Mouse (Mus musculus) intestine, embryonic 14.5 days (tissue): ENCODE measurements around the gene Evc. TPM values are rescaled to one million over a fixed set of nuclear protein-coding genes. Genes with fewer than 3 reads are reported as not detected.

ENCODE experiments used
- ATAC-seq: fragments of 200-750 bp; cut with Nextera tagmentation; replicated peaks from 2 replicates; pipeline ENCODE4 v1.8.0; 2017; ENCODE audit warnings: low read depth, moderate number of reproducible peaks, moderate TSS enrichment, moderate library complexity; ENCODE audit not compliant: low FRiP score, low TSS enrichment
- DNase-seq: peaks from one replicate; pipeline ENCODE4 v3.0.0-alpha.2; 2018; ENCODE audit warnings: low spot score
- H3K27ac ChIP-seq: fragments of 300-500 bp; sonication (generic); 2 replicates; pipeline ENCODE4 v1.5.1; 2014; ENCODE audit warnings: low read depth, mild to moderate bottlenecking, control low read depth
- H3K27me3 ChIP-seq: fragments of 300-500 bp; sonication (generic); replicated peaks from 2 replicates; pipeline ENCODE4 v1.6.1; 2014; ENCODE audit warnings: low read length, control low read depth; ENCODE audit not compliant: control insufficient read depth, insufficient read depth
- H3K36me3 ChIP-seq: fragments of 300-500 bp; sonication (generic); 2 replicates; pipeline ENCODE4 v1.6.1; 2014; ENCODE audit warnings: low read length, control low read depth; ENCODE audit not compliant: control insufficient read depth, insufficient read depth
- H3K4me1 ChIP-seq: fragments of 300-500 bp; sonication (generic); replicated peaks from 2 replicates; pipeline ENCODE4 v1.6.1; 2014; ENCODE audit warnings: low read length, control low read depth, mixed read lengths; ENCODE audit not compliant: control insufficient read depth, insufficient read depth
- H3K4me2 ChIP-seq: fragments of 300-500 bp; sonication (generic); 2 replicates; pipeline ENCODE4 v1.6.1; 2014; ENCODE audit warnings: low read length
- H3K4me3 ChIP-seq: fragments of 300-500 bp; sonication (generic); 2 replicates; pipeline ENCODE4 v1.5.1; 2014; ENCODE audit warnings: low read depth, low read length, control low read depth, mixed read lengths
- H3K9ac ChIP-seq: fragments of 300-500 bp; sonication (generic); 2 replicates; pipeline ENCODE4 v1.6.1; 2014; ENCODE audit warnings: mild to moderate bottlenecking, low read length
- H3K9me3 ChIP-seq: fragments of 300-500 bp; sonication (generic); 2 replicates; pipeline ENCODE4 v1.6.1; 2016; ENCODE audit warnings: low read length, control low read depth; ENCODE audit not compliant: control insufficient read depth
- WGBS: fragments of 180-500 bp; shearing (Covaris S2); extraction: QIAGEN DNeasy Blood & Tissue Kit; methylation state at CpG from one replicate; pipeline ENCODE4 v1.1.7; 2014; 5-methylcytosine and 5-hydroxymethylcytosine counted together
- polyA plus RNA-seq: library from polyadenylated mRNA; unstranded; fragments of >200 nt; fragmentation: Nextera tagmentation; extraction: Ambion mirVana; gene quantifications from 2 replicates; pipeline ENCODE4 v1.2.1, GENCODE M21; 2014

The Evc gene
- 14.3 and 15.9 TPM in 2 replicates for polyA plus RNA-seq

DNA sequence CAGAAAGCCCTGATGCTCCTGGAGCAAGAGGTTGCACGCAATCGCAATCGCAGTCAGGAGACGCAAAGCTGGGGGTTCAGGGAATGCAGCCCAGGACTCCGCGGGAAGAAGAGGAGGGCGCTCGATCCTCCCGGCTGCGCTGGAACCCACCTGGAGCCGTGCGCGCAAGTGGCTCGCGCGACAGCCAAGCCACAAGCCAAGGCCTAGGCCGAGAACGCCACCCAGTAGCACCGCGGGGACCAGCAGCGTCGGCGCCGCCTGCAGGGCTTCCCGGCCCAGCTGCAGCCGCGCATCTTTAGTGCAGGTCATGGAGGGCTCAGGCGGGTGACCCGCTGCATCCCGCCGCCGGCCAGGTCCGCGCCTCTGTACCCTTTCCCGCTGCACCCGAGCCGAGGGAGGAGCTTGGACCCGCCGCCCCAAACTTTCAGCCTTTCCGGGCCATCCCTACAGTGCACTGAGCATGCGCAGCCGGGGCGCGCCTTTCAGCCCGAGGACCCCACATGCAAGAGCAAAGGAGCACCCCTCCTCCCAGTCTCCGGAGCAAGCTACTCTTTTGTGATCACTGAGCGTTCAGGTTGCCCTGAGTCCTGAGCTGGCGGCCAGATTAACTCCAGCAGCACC lies at the start of gene Evc:
Gene Evc (minus strand): TSS at position 410 of the 621 bp plus-strand sequence.
- DNase-seq (peak; percentile 86), ATAC-seq (peak; percentile 53)
- Histone ChIP-seq H3K27me3 (no peaks in the 10 kb centered on the region), H3K9me3 (no peaks in the 10 kb centered on the region), H3K4me2 (peak within 1 kb of the TSS; percentile 82), H3K36me3 (peaks cover 9% of the 10 kb centered on the region; the same call in 1 of the 2 replicates), H3K27ac (no peak within 1 kb of the TSS), H3K9ac (peak within 1 kb of the TSS; percentile 63), H3K4me1 (peaks cover 24% of the 10 kb centered on the region), H3K4me3 (peak within 1 kb of the TSS; percentile 69)
- under 1% methylated on average over 48 of the region's 48 CpGs for WGBS

GRCm38 (mm10) chr5:37383570-37383969 lies 46.9 kb upstream of the Evc start:
- H3K36me3 ChIP-seq: peaks cover 86% of the 10 kb centered on the region
- WGBS: 84% methylated on average over 3 of the region's 3 CpGs
- H3K4me2 ChIP-seq: no peak overlapping the region
- no peaks in the 10 kb centered on the region for H3K27me3 ChIP-seq
- no peak overlapping the region for H3K27ac ChIP-seq
- ATAC-seq (no peak), DNase-seq (no peak)
- no peaks in the 10 kb centered on the region for H3K4me1 ChIP-seq
- no peak overlapping the region for H3K4me3 ChIP-seq
- H3K9ac ChIP-seq: no peak overlapping the region
- no peaks in the 10 kb centered on the region for H3K9me3 ChIP-seq

DNA sequence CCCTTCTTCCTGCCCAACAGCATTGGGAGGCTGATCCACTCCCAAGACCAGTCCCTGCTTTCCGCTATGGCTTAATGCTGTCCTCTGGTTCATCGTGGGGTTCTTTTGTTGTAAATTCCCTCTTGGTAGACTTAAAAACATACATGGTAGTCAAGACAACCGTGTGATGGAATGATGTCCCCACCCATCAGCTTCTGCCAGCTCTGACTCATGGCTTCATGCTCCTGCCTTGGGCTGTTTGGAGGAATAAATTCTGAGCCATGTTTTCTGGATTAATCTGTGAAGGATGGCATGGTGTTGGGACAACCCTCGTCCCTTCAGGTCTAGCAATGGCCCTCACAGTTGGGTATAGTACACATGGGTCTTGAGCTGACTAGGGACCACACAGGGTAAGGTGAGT lies 43.9 kb upstream of the Evc start:
- Histone ChIP-seq H3K27ac (no peak overlapping the region), H3K9ac (no peak overlapping the region), H3K36me3 (peaks cover 70% of the 10 kb centered on the region), H3K27me3 (no peaks in the 10 kb centered on the region), H3K9me3 (no peaks in the 10 kb centered on the region), H3K4me3 (no peak overlapping the region), H3K4me1 (no peaks in the 10 kb centered on the region), H3K4me2 (no peak overlapping the region)
- WGBS: 90% methylated on average over 4 of the region's 4 CpGs
- no peak for ATAC-seq
- DNase-seq: no peak

GRCm38 (mm10) chr5:37377376-37377775 lies 40.7 kb upstream of the Evc start:
- Histone ChIP-seq H3K27me3 (no peaks in the 10 kb centered on the region), H3K9ac (no peak overlapping the region), H3K4me2 (no peak overlapping the region), H3K27ac (no peak overlapping the region), H3K4me3 (no peak overlapping the region), H3K4me1 (no peaks in the 10 kb centered on the region), H3K36me3 (peaks cover 71% of the 10 kb centered on the region), H3K9me3 (no peaks in the 10 kb centered on the region)
- no peak for ATAC-seq
- 90% methylated on average over 7 of the region's 7 CpGs for WGBS
- no peak for DNase-seq

- Histone ChIP-seq H3K4me2 (no peak overlapping the region), H3K4me1 (no peaks in the 10 kb centered on the region), H3K27me3 (no peaks in the 10 kb centered on the region), H3K9me3 (no peaks in the 10 kb centered on the region), H3K27ac (no peak overlapping the region), H3K36me3 (peaks cover 60% of the 10 kb centered on the region), H3K4me3 (no peak overlapping the region), H3K9ac (no peak overlapping the region)
- ATAC-seq: no peak
- 81% methylated on average over 8 of the region's 8 CpGs for WGBS
- DNase-seq: no peak
These were observed 32.1 kb upstream of the Evc start for GRCm38 (mm10) chr5:37368796-37369195.

DNA sequence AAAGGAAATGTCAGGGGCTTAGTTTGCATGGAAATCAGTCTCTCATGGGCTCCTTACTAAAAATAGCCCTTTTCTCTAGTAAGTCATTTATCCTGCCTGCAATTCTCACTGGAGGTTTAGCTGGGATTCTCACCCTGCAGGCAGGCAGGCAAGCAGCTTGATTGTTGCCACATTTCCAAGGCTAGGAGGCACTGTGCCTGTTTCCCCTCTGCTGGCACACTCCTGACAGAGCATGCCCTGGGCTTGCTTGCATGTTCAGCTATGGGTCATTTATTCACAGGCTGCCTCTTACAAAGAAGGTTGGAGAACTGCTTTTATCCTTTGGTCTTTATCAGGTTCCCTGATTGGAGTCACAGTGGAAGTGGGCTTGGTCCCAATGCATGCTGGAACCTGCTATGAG lies 29.1 kb upstream of the Evc start:
- Histone ChIP-seq H3K4me3 (no peak overlapping the region), H3K36me3 (peaks cover 47% of the 10 kb centered on the region), H3K4me2 (no peak overlapping the region), H3K9me3 (no peaks in the 10 kb centered on the region), H3K27ac (no peak overlapping the region), H3K4me1 (no peaks in the 10 kb centered on the region), H3K27me3 (no peaks in the 10 kb centered on the region), H3K9ac (no peak overlapping the region)
- no peak for DNase-seq
- ATAC-seq: no peak

DNA sequence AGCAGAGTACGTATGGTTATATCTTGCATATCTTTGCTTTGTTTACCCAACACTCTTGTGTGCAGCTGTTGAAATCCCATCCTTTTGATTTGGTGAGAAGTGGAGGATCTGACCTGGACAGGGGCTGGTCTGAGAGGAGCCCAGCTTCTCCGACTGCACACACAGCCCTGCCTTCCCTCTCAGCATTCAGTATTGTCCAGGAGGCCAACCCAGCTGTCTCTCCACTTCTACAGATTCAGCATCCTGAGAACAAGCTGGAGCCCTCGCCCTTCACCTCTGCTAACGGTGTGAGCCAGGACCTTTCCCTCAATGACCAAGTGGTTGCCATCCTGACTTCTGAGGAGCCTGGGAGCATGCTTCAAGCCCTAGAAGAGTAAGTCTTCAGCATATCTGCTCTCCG lies 26.6 kb upstream of the Evc start:
- 83% methylated on average over 5 of the region's 5 CpGs for WGBS
- H3K36me3 ChIP-seq: peaks cover 46% of the 10 kb centered on the region

GRCm38 (mm10) chr5:37362618-37363017 lies 25.9 kb upstream of the Evc start:
- no peaks in the 10 kb centered on the region for H3K9me3 ChIP-seq
- peaks cover 51% of the 10 kb centered on the region for H3K36me3 ChIP-seq
- H3K27me3 ChIP-seq: no peaks in the 10 kb centered on the region
- no peaks in the 10 kb centered on the region for H3K4me1 ChIP-seq
- no peak overlapping the region for H3K27ac ChIP-seq
- ATAC-seq (no peak), DNase-seq (no peak)
- no peak overlapping the region for H3K4me3 ChIP-seq
- WGBS: 50% methylated on average over 5 of the region's 5 CpGs
- no peak overlapping the region for H3K4me2 ChIP-seq
- no peak overlapping the region for H3K9ac ChIP-seq

More for the DNA sequence above, 26.6 kb upstream of the Evc start:
- no peaks in the 10 kb centered on the region for H3K9me3 ChIP-seq
- ATAC-seq: no peak
- no peak for DNase-seq
- no peaks in the 10 kb centered on the region for H3K27me3 ChIP-seq
- H3K27ac ChIP-seq: no peak overlapping the region
- no peak overlapping the region for H3K4me2 ChIP-seq
- H3K9ac ChIP-seq: no peak overlapping the region
- no peaks in the 10 kb centered on the region for H3K4me1 ChIP-seq
- no peak overlapping the region for H3K4me3 ChIP-seq

- no peak for ATAC-seq
- no peaks in the 10 kb centered on the region for H3K27me3 ChIP-seq
- H3K27ac ChIP-seq: no peak overlapping the region
- peaks cover 41% of the 10 kb centered on the region for H3K36me3 ChIP-seq
- no peaks in the 10 kb centered on the region for H3K9me3 ChIP-seq
- H3K9ac ChIP-seq: no peak overlapping the region
- WGBS: 81% methylated on average over 8 of the region's 8 CpGs
- H3K4me2 ChIP-seq: no peak overlapping the region
- no peak for DNase-seq
- H3K4me3 ChIP-seq: no peak overlapping the region
- no peaks in the 10 kb centered on the region for H3K4me1 ChIP-seq
These were observed 19.3 kb upstream of the Evc start for GRCm38 (mm10) chr5:37356027-37356426.
